Mouse (Mus musculus) cerebellum, adult 11 months (tissue): Measurements from ENCODE around the gene Ppa1.

Experiments used
- DNase-seq: peaks from one replicate; pipeline ENCODE4 v3.0.0; 2022

Gene Ppa1

DNA sequence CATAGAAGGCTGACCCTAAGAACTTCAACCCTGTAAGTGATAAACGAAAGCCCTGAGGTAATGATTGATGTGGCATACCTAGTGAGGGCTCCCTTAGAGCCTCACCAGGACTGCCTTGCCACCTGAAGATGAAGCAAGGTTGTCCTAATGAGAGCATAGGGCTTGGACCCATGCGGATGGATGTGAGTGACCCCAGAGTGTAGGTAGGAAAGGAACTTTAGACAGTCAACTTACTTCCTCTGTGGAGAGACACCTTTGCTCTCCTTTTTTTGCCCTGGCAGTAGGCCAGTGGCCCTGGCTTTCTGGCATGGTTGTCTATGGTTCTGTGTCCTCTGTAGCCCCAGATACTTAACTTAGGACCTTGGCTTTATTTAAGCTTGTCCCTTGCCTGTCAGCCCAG is 48.7 kb downstream of the Ppa1 start:
- no peak for DNase-seq

DNA sequence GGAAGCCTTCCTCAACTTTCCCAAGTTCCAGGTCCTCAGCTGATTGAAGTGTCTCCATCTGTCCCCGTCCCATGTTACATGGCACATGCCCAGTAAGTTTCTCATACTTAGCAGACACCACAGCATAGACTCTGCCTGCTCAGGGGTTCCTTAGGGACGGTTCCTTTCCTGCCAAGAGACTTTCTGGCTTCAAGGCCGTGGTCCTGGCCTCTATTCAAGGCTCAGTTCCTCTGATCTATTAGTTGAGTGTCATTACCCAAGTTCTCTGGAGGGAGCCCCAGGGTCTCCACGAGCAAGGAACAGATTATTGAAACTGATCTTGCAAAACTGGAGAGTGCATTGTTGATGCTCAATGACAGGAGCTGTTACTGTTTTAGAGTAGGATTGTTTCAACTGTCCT is 56.3 kb downstream of the Ppa1 start:
- DNase-seq: no peak

DNA sequence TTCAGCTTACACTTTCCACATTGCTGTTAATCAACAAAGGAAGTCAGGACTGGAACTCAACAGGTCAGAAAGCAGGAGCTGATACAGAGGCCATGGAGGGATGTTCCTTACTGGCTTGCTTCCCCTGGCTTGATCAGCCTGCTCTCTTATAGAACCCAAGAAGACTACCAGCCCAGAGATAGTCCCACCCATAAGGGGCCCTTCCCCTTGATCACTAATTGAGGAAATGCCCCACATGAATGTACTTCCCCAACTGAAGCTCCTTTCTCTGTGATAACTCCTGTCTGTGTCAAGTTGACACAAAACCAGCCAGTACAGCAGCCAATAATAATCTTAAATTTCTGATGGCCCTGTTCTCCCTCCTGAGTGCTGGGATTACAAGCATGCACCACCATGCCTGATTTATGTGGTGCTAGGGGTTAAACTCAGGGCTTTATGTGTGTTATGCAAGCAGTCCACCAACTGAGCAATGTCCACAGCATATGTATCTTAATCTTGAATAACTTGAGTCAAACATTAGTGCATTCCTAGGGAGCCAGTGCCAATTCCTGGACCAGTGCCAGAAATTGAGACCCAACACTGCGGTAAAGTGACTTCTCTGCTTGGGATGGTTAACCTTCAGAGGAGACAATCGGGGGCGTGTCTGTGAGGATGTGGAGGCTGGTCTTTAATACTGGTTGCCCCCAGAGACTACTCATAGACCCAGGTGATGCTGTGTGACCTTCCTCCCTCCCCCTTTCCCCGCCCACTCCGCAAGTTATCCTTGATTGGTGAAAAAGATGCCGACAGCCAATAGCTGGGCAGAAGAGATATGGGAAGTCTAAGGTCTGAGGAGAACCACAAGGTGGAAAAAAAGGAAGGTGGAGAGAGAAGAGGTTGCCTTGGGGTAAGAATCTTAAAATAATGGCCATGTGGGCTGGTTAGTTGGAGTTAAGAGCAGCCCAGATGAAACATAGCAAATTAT is 58.3 kb downstream of the Ppa1 start:
- DNase-seq: no peak

DNA sequence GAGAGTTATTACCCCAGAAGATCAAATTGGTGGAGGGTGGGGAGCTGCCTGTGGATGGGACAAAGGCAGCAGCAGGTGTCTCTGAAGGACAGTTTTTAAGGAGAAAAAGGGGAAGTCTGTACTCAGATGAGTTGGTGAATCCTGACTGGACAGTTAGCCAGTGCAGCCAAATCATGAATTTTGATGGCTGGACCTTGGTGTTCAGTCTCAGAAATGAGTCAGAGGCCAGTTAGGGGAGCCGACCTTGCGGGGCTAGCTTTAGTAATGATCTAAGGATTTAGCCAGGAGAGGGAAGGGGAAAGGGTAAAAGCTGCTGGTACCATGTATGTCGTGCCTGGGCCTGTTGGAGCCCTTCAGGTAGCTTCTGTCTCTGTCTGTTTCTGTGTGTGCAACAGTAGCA is 65.2 kb downstream of the Ppa1 start:
- DNase-seq: no peak

GRCm38 (mm10) chr10:61714146-61714545 is 65.8 kb downstream of the Ppa1 start:
- no peak for DNase-seq

DNA sequence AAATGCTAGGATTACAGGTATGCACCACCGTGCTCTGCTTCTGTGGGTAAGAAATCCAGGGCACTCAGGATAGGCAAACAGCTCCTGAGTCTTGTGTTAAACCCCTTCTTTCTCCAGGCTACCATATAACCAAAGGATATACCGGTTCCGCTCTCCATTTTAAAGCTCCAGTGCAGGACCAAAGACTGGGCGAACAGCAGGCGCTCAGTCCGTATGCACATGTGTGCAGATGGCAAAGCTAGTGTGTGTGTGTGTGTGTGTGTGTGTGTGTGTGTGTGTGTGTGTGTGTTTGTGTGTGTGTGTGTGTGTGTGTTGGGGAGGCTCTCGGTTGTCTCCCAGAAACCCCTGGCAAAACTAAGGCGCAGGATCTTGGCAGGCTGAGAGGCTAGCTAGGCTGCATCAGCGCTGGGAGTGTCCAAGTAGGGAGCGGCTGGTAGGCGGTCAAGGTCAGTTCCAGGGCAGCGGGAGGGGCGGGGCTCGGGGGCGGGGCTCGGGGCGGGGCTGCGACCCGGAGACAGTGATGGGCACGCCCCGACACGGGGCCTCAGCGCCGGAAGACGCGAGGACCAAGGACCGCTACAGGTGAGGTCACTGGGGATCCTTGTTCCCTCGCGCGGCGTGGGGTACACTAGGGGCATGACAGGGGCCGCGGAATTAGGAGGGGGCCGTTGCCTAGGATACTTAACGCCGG is 66.6 kb downstream of the Ppa1 start, which contains the start of gene Aifm2:
TSS of gene Aifm2 (plus strand) at position 493 of the 691 bp plus-strand sequence.
- no peak for DNase-seq

GRCm38 (mm10) chr10:61715462-61715837 is 67.1 kb downstream of the Ppa1 start:
- DNase-seq: no peak

DNA sequence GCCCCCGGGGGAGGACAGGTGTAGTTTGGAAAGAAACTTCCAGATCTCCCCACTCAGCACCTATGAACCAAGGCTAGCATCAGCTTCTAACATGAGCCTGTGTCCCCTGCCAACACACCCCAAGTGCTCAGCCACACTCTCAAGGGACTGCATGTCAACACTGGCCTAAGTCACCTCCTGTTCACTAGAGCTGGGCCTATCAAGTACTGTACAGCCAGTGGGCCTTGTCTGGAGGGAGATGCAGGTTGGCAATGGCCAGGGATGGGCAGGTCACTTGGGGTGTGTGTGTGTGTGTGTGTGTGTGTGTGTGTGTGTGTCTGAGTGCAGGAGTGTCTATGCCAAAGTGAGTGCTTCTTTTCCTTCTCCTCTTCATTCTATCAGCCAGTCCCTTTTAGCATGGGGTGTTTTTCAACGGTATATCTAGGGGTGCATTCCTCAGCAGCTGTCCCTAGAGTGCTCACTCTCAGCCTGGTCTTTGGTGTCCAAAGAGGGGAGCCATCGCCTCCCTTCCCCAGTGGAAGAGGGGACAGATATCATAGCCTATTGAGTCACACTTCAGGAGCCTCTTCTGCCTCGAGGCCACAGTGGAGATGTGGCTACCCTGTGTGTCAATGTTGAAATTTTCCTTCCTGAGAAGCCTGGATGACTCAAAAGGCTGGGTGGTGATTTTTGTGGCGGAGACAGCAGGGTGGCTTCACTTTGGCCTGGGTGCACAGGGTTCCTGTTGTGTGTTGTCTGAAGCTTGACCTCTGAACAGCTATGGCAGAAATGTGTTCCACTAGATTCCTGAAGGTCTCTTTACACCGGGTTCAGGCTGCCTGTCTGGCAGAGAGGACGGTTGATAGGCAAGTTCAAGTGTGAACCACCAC is 67.9 kb downstream of the Ppa1 start:
- no peak for DNase-seq

GRCm38 (mm10) chr10:61717406-61718296 is 69.3 kb downstream of the Ppa1 start:
- no peak for DNase-seq

DNA sequence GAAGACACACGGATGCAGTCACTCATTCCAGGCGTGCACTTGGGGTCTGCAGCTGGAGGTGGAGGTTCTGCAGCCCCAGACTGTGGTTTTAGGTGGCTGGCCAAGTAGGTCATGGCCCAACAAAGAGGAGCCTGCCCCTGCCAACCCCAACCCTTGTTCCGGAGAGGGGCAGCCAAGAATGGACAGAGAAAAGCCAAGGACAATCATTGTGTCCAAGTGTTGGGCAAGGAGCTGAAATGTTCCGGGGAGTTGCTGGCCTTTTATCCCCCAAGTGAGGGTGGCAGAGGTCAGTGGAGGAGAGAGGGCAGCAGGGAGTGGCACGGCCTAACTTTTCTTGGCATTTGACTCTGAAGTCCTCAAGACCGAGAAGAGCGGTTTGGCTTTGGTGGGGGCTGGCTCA is 72.0 kb downstream of the Ppa1 start:
- no peak for DNase-seq

DNA sequence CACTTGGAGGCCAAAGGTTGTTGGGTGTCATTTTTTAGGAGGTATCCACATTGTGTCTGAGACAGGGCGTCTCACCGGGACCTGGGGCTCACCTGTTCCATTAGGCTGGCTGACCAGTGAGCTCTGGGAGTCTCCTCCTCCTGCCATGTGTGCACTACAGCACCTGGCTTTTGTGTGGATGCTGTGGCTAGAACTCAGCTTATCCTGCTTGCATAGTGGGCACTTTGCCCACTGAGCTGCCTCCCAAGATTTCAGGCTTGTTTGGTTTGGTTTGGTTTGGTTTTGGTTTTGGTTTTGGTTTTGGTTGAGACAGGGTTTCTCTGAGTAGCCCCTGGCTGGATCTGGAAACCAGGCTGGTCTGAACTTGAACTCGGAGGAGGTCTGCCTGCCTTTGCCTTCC is 73.9 kb downstream of the Ppa1 start:
- DNase-seq: no peak

DNA sequence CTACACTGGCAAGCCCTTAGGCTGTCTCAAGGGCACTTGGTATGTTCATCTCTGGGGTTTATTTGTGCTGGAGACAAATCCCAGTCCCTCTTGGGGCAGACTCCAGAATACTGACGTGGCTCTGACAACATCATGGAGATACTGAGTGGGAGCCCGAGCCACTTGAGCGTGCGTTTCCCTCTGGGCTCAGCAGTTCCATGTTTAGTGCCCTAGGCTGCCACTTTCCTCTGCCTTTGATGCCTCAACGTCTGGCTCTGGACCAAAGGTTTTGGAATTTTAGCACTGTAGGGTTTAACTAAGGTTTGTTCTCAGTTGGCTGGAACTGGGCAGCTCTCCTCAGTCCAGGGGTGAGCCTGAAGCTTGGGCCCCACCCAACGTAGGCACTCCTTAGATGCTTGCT is 74.9 kb downstream of the Ppa1 start:
- DNase-seq: no peak
